Mouse (Mus musculus): ENCODE data around the gene Cdip1. TPM values are rescaled to one million over a fixed set of nuclear protein-coding genes. Genes with fewer than 3 reads are reported as not detected.

Cdip1 gene
- polyA plus RNA-seq (2012; rRNA removed; ENCODE audit: low replicate concordance): 138 and 207 TPM in 2 replicates

DNA sequence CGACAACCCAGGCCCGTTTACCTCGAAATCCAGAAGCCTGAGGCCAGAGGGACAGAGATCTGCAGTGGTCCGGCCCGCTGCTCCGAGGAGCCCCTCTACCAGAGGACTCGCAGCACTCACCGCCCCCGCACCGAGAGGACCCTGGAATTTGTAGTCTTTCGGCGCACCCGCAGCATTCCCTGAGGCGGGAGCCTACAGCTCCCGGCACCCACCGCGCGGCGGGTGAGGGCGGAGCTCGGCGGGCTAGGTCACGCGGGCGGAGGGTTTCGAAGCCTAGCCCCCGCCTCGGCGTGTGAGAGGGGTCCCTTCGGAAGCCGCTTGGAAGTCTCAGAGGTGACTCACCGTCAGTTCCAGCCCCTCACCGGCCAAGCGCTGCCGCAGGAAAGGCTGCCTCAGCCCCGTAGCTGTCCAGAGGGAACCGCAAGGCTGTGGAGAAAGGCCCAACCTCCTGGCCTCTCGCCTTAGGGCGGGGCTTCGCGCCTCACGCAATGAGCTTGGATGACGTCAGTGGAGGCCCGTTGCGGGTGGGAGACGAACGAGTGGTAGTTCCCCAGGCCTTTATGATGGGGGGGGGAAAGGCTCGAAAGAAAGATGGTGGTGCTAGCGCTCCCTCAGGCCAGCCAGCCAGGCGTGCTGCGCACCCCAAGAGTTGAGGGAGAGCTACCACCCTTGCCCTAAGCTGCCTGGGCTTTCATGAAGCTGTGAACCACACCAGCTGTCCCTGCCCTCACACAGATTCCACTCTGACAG lies at the start of gene Cdip1:
Gene Cdip1 (minus strand): TSS at position 483 of the 750 bp plus-strand sequence.

DNA sequence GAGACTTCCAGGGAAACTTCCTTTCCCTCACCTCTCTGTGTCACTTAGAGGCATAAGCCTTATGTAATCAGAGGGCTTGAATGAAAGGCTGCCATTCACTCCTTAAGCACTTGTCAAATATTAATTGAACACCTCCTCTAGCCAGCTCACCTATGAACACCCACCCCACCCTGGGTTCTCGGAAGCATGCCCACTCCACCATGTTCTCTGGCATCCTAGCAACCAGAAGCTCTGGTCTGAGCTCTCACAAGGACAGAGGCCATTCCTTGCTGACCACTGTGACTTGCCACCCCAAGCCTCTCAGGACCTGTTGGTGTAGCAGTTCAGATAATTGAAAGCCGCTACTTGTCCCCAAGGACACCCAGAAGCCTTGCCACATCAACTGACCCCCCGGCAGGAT lies 45.1 kb upstream of the Cdip1 start, which contains the start of gene 4930562C15Rik:
Gene 4930562C15Rik (plus strand): TSS at position 226 of the 400 bp plus-strand sequence.

DNA sequence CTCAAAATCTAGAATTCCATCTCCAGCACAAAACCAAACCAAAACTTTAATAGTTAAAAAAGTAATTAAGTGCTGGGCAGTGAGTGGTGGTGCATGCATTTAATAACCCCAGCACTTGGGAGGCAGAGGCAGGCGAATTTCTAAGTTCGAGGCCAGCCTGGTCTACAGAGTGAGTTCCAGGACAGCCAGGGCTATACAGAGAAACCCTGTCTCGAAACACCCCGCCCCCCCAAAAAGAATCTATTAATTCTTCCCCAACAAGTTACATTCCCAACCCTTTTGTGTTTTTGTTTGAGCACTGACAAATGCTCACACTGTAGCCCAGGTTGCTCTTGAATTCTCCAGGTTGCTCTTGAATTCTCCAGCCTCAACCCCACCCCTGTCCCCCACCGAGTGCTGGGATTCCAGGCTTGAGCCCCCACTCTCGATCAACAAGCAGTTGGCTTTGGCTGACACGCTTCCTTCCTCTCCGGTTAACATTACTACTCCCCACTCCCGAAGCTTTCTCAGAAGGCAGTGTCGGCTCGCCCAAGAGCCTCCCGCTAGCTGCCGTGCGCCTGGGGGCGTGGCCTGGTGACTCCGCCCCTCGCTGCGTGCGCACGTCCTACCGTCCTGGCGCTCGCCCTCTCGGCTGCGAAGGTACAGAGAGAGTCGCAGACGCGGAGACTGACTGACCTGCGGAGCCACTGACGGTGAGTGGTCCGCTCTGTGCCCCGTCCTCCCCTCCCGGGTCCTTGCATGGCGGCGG lies 64.1 kb downstream of the Cdip1 start, which contains the start of gene Hmox2:
Gene Hmox2 (plus strand): TSS at position 582 of the 748 bp plus-strand sequence.

DNA sequence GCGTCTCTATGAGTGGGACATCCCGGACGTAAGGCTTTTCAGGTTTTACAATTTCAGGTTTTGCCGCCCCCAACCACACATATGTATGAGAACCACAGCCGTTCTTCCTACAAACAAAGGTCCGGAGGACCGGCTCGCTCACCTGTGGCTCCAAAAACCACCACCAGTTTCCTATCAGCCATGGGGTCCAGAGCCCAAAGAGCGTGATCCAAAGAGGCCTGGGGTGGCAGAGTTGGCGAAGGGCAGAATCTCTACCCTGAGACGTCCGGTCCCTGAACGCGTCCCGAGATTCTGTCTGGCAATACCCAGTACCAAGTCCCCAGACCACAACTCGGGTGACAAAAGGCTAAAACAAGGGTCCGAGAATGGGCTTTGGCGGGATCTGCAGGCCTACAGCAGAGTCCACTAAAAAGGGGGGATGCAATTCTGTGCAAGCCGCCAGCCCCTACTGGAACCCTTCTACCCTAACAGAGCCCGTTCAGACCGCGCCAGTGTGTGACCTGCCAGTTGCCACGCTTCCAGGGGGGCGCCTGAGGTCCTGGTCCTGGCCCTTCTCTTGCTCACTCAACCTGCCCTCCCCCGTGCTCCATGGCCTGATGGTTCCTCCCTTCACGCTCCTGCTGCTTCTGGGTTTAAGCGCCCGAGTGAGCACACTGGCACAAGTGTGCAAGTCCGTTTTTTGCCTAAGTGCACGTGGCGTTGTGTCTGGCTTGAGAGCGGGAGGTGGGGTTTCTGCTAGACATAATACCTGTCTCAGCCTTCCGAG lies 71.2 kb downstream of the Cdip1 start, which contains the start of gene Nmral1:
Gene Nmral1 (minus strand): TSS at position 604 of the 766 bp plus-strand sequence.

Other genes with a start within 250 kb of the Cdip1 start
- gene Srl, start 248.5 kb downstream of the Cdip1 start, polyA plus RNA-seq (2012; rRNA removed; ENCODE audit: low replicate concordance): 0.32 and 0.83 TPM in 2 replicates
- gene Tfap4, start 230.4 kb downstream of the Cdip1 start, polyA plus RNA-seq (2012; rRNA removed; ENCODE audit: low replicate concordance): 6.4 and 7.5 TPM in 2 replicates
- 6.6 and 8.2 TPM in 2 replicates for gene Glis2, start 195.6 kb downstream of the Cdip1 start, polyA plus RNA-seq (2012; rRNA removed; ENCODE audit: low replicate concordance)
- gene Pam16, start 165.3 kb downstream of the Cdip1 start, polyA plus RNA-seq (2012; rRNA removed; ENCODE audit: low replicate concordance): 8.4 and 11.4 TPM in 2 replicates
- gene Vasn, start 150.4 kb downstream of the Cdip1 start, polyA plus RNA-seq (2012; rRNA removed; ENCODE audit: low replicate concordance): 6.7 and 11.5 TPM in 2 replicates
- gene Dnaja3, start 150.3 kb downstream of the Cdip1 start, polyA plus RNA-seq (2012; rRNA removed; ENCODE audit: low replicate concordance): 11.5 and 14.3 TPM in 2 replicates
- 77.5 and 83.3 TPM in 2 replicates for gene Coro7, start 110.5 kb downstream of the Cdip1 start, polyA plus RNA-seq (2012; rRNA removed; ENCODE audit: low replicate concordance)
- 2.5 and 5.1 TPM in 2 replicates for gene Nmral1, start 70.9 kb downstream of the Cdip1 start, polyA plus RNA-seq (2012; rRNA removed; ENCODE audit: low replicate concordance)
- 19.9 and 20.9 TPM in 2 replicates for gene Hmox2, start 63.9 kb downstream of the Cdip1 start, polyA plus RNA-seq (2012; rRNA removed; ENCODE audit: low replicate concordance)
- not detected in 2 replicates for gene 4930562C15Rik, start 45.1 kb upstream of the Cdip1 start, polyA plus RNA-seq (2012; rRNA removed; ENCODE audit: low replicate concordance)
- 34.9 and 38.2 TPM in 2 replicates for gene Ubald1, start 90.0 kb upstream of the Cdip1 start, polyA plus RNA-seq (2012; rRNA removed; ENCODE audit: low replicate concordance)
- 128 and 172 TPM in 2 replicates for gene Mgrn1, start 96.0 kb upstream of the Cdip1 start, polyA plus RNA-seq (2012; rRNA removed; ENCODE audit: low replicate concordance)
- gene Nudt16l1, start 148.5 kb upstream of the Cdip1 start, polyA plus RNA-seq (2012; rRNA removed; ENCODE audit: low replicate concordance): 37.5 and 39.6 TPM in 2 replicates
- gene Anks3, start 173.9 kb upstream of the Cdip1 start, polyA plus RNA-seq (2012; rRNA removed; ENCODE audit: low replicate concordance): 21.8 and 24.0 TPM in 2 replicates
- not detected in 2 replicates for gene Sept12, start 207.6 kb upstream of the Cdip1 start, polyA plus RNA-seq (2012; rRNA removed; ENCODE audit: low replicate concordance)
- 205 and 527 TPM in 2 replicates for gene Smim22, start 217.0 kb upstream of the Cdip1 start, polyA plus RNA-seq (2012; rRNA removed; ENCODE audit: low replicate concordance)
- 50.5 and 84.1 TPM in 2 replicates for gene Rogdi, start 223.3 kb upstream of the Cdip1 start, polyA plus RNA-seq (2012; rRNA removed; ENCODE audit: low replicate concordance)